Mouse (Mus musculus): ENCODE data around the gene Arid3c. TPM values are rescaled to one million over a fixed set of nuclear protein-coding genes. Genes with fewer than 3 reads are reported as not detected.

Gene Arid3c
- polyA plus RNA-seq, 1 experiment from 2014 or later, result 1.8 TPM

DNA sequence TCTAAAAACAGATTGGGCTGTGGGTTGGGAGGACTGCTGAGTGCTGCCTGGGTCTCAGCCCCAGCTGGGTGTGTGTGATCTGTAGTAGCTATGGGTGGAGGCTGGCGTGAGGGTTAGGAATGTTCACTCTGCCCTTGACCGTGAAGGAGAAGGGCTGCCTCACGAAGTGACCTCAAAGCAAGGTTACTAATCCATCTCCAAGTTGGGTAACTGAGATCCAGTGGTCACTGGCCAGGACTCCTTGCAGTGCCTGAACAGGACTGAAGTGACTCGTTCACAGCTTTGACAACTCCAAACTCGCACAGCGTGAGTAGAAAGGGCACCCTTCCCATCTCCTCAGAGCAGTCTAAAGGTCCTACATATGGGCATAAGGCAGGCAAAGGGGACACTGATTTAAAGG, 52.1 kb downstream of the Arid3c start:
- H3K27ac ChIP-seq (ENCODE audit: low read depth, low read length), result peak overlapping the region; percentile 1; the same call in 1 of the 2 replicates
- H3K27me3 ChIP-seq (ENCODE audit: control insufficient read depth, insufficient read depth, low read length), result no peaks in the 10 kb centered on the region
- H3K36me3 ChIP-seq (ENCODE audit: control insufficient read depth, insufficient read depth, low read length), result no peaks in the 10 kb centered on the region
- 75% methylated on average over 6 of the region's 6 CpGs for WGBS
- no peaks in the 10 kb centered on the region for H3K9me3 ChIP-seq (ENCODE audit: control insufficient read depth, low read length)
- no peak overlapping the region for H3K4me3 ChIP-seq (ENCODE audit: low read depth, low read length)
- H3K9ac ChIP-seq (replicated peaks; ENCODE audit: low read depth, low read length), result no peak overlapping the region
- peaks cover 38% of the 10 kb centered on the region for H3K4me1 ChIP-seq (ENCODE audit: control insufficient read depth, insufficient read depth, low read length)
- no peak overlapping the region for H3K4me2 ChIP-seq (ENCODE audit: low read depth, low read length)
- no peak for ATAC-seq (ENCODE audit: low read depth)

DNA sequence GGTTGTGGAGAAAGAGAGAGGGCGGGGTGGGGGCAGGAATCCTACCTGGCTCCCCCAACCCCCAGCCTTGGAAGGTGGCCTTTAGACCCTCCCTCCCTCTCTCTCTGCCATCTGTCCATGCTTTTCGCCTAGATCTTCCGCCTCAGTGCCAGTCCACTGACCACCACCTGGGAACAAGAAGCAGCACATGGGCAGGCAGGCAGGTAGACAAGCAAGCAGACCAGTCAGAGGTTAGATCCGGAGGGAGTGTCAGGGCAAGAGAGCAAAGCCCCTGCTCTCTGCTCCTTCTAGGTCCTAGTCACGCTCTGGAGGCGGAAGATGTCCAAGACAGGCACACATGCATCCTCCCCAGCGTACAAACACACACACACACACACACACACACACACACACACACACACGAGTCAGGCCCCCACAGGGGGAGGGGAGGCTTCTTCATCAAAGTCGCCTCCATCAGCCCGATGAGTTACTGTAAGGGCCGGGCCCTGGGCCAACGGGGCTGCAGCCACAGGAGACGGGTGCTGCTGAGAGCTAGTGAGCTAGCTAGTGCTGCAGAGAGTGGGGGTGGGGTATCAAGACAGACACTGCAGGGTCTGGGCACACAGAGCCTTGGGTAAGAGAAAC, 53.8 kb downstream of the Arid3c start:
- Histone ChIP-seq H3K9me3 (ENCODE audit: control insufficient read depth, low read length) (no peaks in the 10 kb centered on the region), H3K9ac (replicated peaks; ENCODE audit: low read depth, low read length) (no peak overlapping the region)
- WGBS, result 31% methylated on average over 13 of the region's 13 CpGs

DNA sequence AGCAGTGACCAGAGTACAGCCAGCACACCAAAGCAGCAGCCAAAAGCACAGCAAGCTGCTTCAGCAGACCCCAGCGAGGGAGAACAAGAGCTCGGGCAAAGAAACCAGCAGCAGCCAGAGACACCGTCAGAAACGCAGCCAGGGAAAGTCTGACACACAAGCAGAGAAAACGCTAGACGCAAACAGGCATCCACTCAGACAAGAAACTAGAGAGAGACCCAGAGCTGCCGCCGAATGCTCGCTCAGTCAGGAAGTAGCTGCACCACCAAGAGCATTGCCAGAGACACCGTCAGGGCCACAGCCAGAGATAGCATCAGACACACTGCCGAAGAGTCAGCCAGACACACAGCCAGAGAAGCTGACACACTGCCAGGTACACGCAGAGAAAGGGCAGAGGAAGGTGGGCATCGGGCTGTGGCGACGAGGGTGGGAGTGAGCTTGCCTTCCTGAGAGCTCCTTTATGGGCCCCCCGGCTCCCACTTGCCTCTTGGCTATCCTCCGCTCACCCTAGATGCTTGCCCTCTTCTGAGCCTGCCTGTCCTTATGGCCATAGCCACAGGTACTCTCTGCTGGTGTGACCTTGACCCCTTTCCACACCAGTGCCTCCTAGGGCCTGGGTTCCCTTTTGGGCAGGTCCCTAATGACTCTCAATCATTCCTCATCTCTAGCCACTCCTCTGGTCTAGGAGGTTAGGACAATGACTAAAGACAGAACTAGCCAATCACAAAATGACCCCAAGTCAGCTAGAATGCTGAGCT, 54.5 kb downstream of the Arid3c start:
- Histone ChIP-seq H3K27ac (ENCODE audit: low read depth, low read length) (no peak overlapping the region; the same call in 1 of the 2 replicates), H3K4me3 (ENCODE audit: low read depth, low read length) (no peak overlapping the region), H3K27me3 (ENCODE audit: control insufficient read depth, insufficient read depth, low read length) (no peaks in the 10 kb centered on the region), H3K4me1 (ENCODE audit: control insufficient read depth, insufficient read depth, low read length) (peaks cover 52% of the 10 kb centered on the region), H3K4me2 (ENCODE audit: low read depth, low read length) (no peak overlapping the region), H3K9me3 (ENCODE audit: control insufficient read depth, low read length) (no peaks in the 10 kb centered on the region), H3K9ac (replicated peaks; ENCODE audit: low read depth, low read length) (0 out of 2 replicates have a peak overlapping the region, but pooled peaks have one; percentile 21), H3K36me3 (ENCODE audit: control insufficient read depth, insufficient read depth, low read length) (no peaks in the 10 kb centered on the region)
- WGBS, result 68% methylated on average over 16 of the region's 17 CpGs
- ATAC-seq (ENCODE audit: low read depth), result no peak

More for the DNA sequence above, 53.8 kb downstream of the Arid3c start:
- no peaks in the 10 kb centered on the region for H3K27me3 ChIP-seq (ENCODE audit: control insufficient read depth, insufficient read depth, low read length)
- H3K4me3 ChIP-seq (ENCODE audit: low read depth, low read length), result no peak overlapping the region
- peak overlapping the region; percentile 64; the same call in 1 of the 2 replicates for H3K27ac ChIP-seq (ENCODE audit: low read depth, low read length)
- no peaks in the 10 kb centered on the region for H3K36me3 ChIP-seq (ENCODE audit: control insufficient read depth, insufficient read depth, low read length)
- peaks cover 45% of the 10 kb centered on the region for H3K4me1 ChIP-seq (ENCODE audit: control insufficient read depth, insufficient read depth, low read length)
- H3K4me2 ChIP-seq (ENCODE audit: low read depth, low read length), result no peak overlapping the region
- ATAC-seq (ENCODE audit: low read depth), result peak; percentile 79

Other genes with a start within 250 kb of the Arid3c start
- 8.0 and 8.6 TPM in 2 replicates for gene AI464131, start 228.1 kb downstream of the Arid3c start, polyA plus RNA-seq (2014; fragmentation: Nextera tagmentation; extraction: Ambion mirVana)
- 5.3 and 13.7 TPM in 2 replicates for gene 1110017D15Rik, start 213.8 kb downstream of the Arid3c start, polyA plus RNA-seq (2014; fragmentation: Nextera tagmentation; extraction: Ambion mirVana)
- 18.8 and 23.5 TPM in 2 replicates for gene Fam219a, start 161.6 kb downstream of the Arid3c start, polyA plus RNA-seq (2014; fragmentation: Nextera tagmentation; extraction: Ambion mirVana)
- gene Dnaic1, start 161.4 kb downstream of the Arid3c start, polyA plus RNA-seq (2014; fragmentation: Nextera tagmentation; extraction: Ambion mirVana), result 1.7 and 1.9 TPM in 2 replicates
- gene Enho, start 90.8 kb downstream of the Arid3c start, polyA plus RNA-seq (2014; fragmentation: Nextera tagmentation; extraction: Ambion mirVana), result 109 and 134 TPM in 2 replicates
- gene Cntfr, start 34.1 kb downstream of the Arid3c start, polyA plus RNA-seq (2014; fragmentation: Nextera tagmentation; extraction: Ambion mirVana), result 15.6 and 19.9 TPM in 2 replicates
- 26.2 and 47.2 TPM in 2 replicates for gene Il11ra1, start 31.2 kb downstream of the Arid3c start, polyA plus RNA-seq (2014; fragmentation: Nextera tagmentation; extraction: Ambion mirVana)
- gene Rpp25l, start 17.6 kb downstream of the Arid3c start, polyA plus RNA-seq (2014; fragmentation: Nextera tagmentation; extraction: Ambion mirVana), result 61.3 and 65.5 TPM in 2 replicates
- 259 and 281 TPM in 2 replicates for gene Dctn3, start 8.0 kb downstream of the Arid3c start, polyA plus RNA-seq (2014; fragmentation: Nextera tagmentation; extraction: Ambion mirVana)
- 42.6 and 53.5 TPM in 2 replicates for gene Galt, start 24.1 kb upstream of the Arid3c start, polyA plus RNA-seq (2014; fragmentation: Nextera tagmentation; extraction: Ambion mirVana)
- 77.6 and 89.3 TPM in 2 replicates for gene Sigmar1, start 25.0 kb upstream of the Arid3c start, polyA plus RNA-seq (2014; fragmentation: Nextera tagmentation; extraction: Ambion mirVana)
- gene Ccl27a, start 43.1 kb upstream of the Arid3c start, polyA plus RNA-seq (2014; fragmentation: Nextera tagmentation; extraction: Ambion mirVana), result 239 and 281 TPM in 2 replicates
- gene Gm21541, start 172.5 kb upstream of the Arid3c start, polyA plus RNA-seq (2014; fragmentation: Nextera tagmentation; extraction: Ambion mirVana), result not detected in 2 replicates
- 7.2 and 7.5 TPM in 2 replicates for gene Gm20878, start 210.4 kb upstream of the Arid3c start, polyA plus RNA-seq (2014; fragmentation: Nextera tagmentation; extraction: Ambion mirVana)
- 1.7 and 2.5 TPM in 2 replicates for gene Fam205a4, start 234.9 kb upstream of the Arid3c start, polyA plus RNA-seq (2014; fragmentation: Nextera tagmentation; extraction: Ambion mirVana)

All from neural tube, embryonic 14.5 days (tissue).